Mouse (Mus musculus) bone marrow, adult 2 months (tissue): ENCODE results near the gene Fam107b. TPM values are rescaled to one million over a fixed set of nuclear protein-coding genes. Genes with fewer than 3 reads are reported as not detected.
"Not testable (repeated sequence)": the region's sequence is repeated elsewhere in the genome, so short reads cannot be mapped to it uniquely, and the experiment has no call there.

Experiments used
- H3K27ac ChIP-seq: fragments of 200-500 bp; 2 replicates; pipeline ENCODE4 v1.5.1; 2012; ENCODE audit warnings: low read depth, mild to moderate bottlenecking, control low read depth, inconsistent platforms, low read length; ENCODE audit not compliant: control insufficient read depth, poor library complexity, insufficient read depth
- H3K4me1 ChIP-seq: fragments of 200-500 bp; 2 replicates; pipeline ENCODE4 v1.6.1; 2011; ENCODE audit warnings: low read length; ENCODE audit not compliant: control insufficient read depth, insufficient read depth
- H3K4me3 ChIP-seq: fragments of 200-500 bp; replicated peaks from 2 replicates; pipeline ENCODE3; 2011; ENCODE audit warnings: mild to moderate bottlenecking, low read depth, low read length, control low read depth; ENCODE audit not compliant: control insufficient read depth
- CTCF ChIP-seq: fragments of 200-500 bp; IDR thresholded peaks from 2 replicates; pipeline ENCODE4 v1.5.1; 2011; ENCODE audit warnings: low read length, control low read depth; ENCODE audit not compliant: control insufficient read depth, insufficient read depth
- POLR2A ChIP-seq: fragments of 200-500 bp; IDR thresholded peaks from 2 replicates; pipeline ENCODE4 v1.6.1; 2011; ENCODE audit warnings: low read depth, mild to moderate bottlenecking, control low read depth, low read length, borderline replicate concordance; ENCODE audit not compliant: control insufficient read depth
- WGBS: fragments of 180-500 bp; shearing (Covaris S2); methylation state at CpG from one replicate; pipeline ENCODE4 v1.1.7; 2018; 5-methylcytosine and 5-hydroxymethylcytosine counted together
- polyA plus RNA-seq: library from polyadenylated mRNA; stranded (reverse); fragments of >200 nt; gene quantifications from 2 replicates; pipeline ENCODE4 v1.2.4, GENCODE M21; 2011; ENCODE audit warnings: low replicate concordance; ENCODE audit not compliant: missing spikeins, insufficient read depth, insufficient read length

Gene Fam107b
- polyA plus RNA-seq, 1 experiment: 71.1 TPM

DNA sequence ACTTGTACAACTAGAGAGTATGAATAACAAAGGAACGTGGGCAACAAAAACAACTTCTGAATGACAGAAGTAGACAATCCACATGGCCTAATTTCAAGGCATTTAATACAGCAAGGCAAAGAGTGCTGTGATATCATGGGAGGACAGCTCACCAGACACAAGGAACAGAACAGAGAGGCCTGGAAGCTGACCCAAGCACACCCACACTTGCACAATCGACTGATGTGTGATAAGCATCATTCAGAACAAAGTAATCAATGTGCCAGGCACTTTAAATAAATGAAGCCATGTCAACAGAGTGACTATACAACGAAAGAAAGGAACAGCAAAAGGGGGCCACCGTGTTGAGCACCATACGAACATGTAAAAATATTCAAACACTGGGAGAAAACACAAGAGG, 125.6 kb downstream of the Fam107b start:
- no peak overlapping the region for H3K4me3 ChIP-seq
- 78% methylated on average over 5 of the region's 5 CpGs for WGBS
- H3K27ac ChIP-seq: no peak overlapping the region
- H3K4me1 ChIP-seq: peaks cover 2% of the 10 kb centered on the region; the same call in 1 of the 2 replicates
- TF ChIP-seq POLR2A (no peak), CTCF (no peak)

GRCm38 (mm10) chr2:3700368-3700767, 130.1 kb downstream of the Fam107b start:
- peaks cover 7% of the 10 kb centered on the region for H3K4me1 ChIP-seq
- TF ChIP-seq CTCF: no peak
- H3K4me3 ChIP-seq: no peak overlapping the region
- WGBS: 10% methylated on average over 1 of the region's 1 CpGs
- no peak overlapping the region for H3K27ac ChIP-seq

DNA sequence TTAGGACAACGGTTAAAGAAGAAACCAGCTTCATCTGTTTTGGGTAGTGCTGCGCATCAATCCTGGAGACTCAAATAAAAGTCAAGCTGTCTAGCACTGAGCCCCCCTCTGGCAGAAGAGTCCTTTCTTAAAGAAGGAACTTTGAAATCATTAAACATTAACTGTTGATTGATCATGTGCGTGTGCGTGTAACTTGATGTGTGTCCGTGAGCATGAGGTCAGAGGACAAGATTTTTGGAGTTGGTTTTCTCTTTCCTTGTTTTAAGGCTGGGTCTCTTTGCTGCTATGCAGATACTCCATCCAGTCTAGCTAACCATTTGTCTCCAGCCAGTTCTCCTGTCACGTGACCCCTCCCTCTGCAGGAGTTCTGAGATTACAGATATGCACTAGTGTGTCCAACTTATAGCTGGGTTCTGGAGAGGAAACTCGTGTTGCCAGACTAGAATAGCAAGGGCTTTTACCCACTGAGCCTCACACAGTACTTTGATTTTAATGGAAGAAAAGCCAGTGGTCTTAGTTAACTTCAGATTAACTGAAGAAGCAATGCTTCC, 132.4 kb downstream of the Fam107b start:
- H3K4me1 ChIP-seq: peaks cover 7% of the 10 kb centered on the region
- 76% methylated on average over 7 of the region's 7 CpGs for WGBS
- no peak overlapping the region for H3K4me3 ChIP-seq
- TF ChIP-seq CTCF (no peak), POLR2A (no peak)
- H3K27ac ChIP-seq: no peak overlapping the region

DNA sequence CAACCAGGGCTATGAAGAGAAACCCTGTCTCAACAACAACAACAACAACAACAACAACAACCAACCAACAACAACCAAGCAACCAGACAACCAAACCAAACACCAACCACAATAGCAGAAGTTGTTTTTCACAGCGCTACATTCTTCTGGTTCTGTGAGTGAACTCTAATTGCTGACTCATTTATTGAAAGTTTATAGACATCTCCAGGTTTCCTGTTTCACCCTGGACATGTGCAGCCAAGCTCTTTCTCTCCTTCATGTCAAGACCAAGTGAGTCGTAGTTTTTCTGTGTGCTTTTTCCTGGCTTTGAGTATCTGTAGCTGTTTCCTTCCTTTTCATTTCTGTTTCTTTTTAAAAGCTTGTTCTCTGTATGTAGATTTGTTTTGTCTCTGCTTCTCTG, 133.5 kb downstream of the Fam107b start:
- 10% methylated on average over 2 of the region's 2 CpGs for WGBS
- Histone ChIP-seq H3K4me1 (peaks cover 7% of the 10 kb centered on the region), H3K4me3 (no peak overlapping the region), H3K27ac (no peak overlapping the region)
- TF ChIP-seq POLR2A: no peak
- no peak for TF ChIP-seq CTCF

DNA sequence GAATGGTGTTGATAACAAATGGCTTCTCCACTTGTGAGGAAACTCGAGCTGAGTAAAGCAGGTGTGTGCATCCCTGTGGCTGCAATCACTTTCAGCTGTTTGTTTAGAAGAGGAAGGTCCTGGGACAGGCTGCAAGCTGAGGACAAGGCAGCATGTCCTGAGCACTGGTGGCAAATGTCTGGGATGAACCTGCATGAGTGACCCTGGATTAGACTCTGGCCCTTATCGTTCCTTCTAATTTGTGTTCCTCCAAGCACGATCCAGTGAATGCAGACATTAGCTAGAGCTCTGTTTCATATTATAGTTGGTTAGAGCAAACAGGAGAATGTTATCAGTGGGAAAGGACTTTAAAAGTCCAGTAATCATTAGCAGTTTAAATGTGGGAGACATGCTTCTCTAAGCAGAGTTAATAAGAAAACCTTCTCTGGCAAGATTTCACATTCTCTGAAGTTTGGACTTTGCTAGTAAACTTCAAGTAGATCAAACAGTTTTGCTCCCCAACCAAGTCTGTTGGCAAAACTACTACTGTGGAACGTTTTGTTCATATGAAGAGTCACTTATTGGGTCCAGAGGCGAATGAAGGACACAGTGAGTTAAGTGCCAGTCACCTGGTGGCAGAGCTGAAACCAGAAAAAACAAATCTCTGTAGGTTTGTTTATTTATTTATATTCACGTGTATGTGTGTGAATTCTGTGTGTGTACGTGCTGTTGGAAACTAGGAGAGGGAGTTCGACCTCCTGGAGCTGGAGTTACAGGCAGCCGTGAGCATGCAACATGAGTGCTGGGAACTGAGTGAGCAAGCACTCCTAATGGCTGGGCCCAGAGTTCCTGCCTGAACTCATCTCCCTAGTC, 134.2 kb downstream of the Fam107b start:
- Histone ChIP-seq H3K4me3 (no peak overlapping the region), H3K4me1 (peaks cover 5% of the 10 kb centered on the region), H3K27ac (no peak overlapping the region)
- TF ChIP-seq CTCF (no peak), POLR2A (no peak)
- 65% methylated on average over 9 of the region's 9 CpGs for WGBS

DNA sequence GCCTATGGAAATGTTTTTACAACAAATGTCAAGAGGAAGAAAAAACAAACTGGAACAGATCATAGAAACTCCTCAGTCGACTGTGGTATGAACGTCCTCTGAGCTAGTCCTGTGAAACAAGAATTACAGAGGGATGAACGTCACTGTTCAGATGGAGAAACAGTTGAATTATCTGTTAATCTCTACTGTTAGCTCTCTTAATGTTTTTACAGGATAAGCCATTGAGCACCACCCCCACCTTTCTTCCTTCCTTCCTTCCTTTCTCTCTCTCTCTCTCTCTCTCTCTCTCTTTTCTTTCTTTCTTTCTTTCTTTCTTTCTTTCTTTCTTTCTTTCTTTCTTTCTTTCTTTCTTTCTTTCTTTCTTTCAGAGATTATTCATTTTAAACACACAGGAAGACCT, 135.0 kb downstream of the Fam107b start:
- H3K27ac ChIP-seq, H3K4me1 ChIP-seq, H3K4me3 ChIP-seq: not testable (repeated sequence)
- 14% methylated on average over 3 of the region's 3 CpGs for WGBS

- Histone ChIP-seq H3K4me1 (peaks cover 5% of the 10 kb centered on the region), H3K4me3 (no peak overlapping the region), H3K27ac (no peak overlapping the region)
- no peak for TF ChIP-seq POLR2A
- no peak for TF ChIP-seq CTCF
- 74% methylated on average over 1 of the region's 1 CpGs for WGBS
Measured at GRCm38 (mm10) chr2:3707236-3707635, 136.9 kb downstream of the Fam107b start.

DNA sequence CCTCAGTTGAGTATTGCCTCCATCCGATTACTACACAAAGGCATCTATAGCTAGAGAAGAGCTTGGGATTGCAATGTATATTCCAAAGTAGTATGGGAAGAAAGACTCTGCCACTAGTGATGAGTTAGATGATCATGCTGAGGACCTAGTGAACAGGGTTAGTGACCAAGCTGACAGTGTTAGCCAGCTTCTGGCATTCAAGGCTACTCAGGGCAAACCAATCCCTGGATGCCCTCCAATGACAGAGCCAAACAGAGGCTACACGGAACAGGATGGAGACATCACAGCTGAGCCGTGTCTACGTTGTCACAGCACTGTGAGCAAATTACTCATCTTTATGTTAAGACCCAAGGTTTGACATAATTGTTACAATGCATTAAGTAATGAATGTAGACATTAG, 138.3 kb downstream of the Fam107b start:
- TF ChIP-seq CTCF: no peak
- TF ChIP-seq POLR2A: no peak
- WGBS: 96% methylated on average over 4 of the region's 4 CpGs
- no peak overlapping the region for H3K27ac ChIP-seq
- peaks cover 3% of the 10 kb centered on the region for H3K4me1 ChIP-seq
- no peak overlapping the region for H3K4me3 ChIP-seq

GRCm38 (mm10) chr2:3709882-3710281, 139.6 kb downstream of the Fam107b start:
- TF ChIP-seq POLR2A (no peak), CTCF (no peak)
- 57% methylated on average over 2 of the region's 2 CpGs for WGBS
- peaks cover 1% of the 10 kb centered on the region; the same call in 1 of the 2 replicates for H3K4me1 ChIP-seq

More at GRCm38 (mm10) chr2:3709882-3710281, 139.6 kb downstream of the Fam107b start:
- H3K27ac ChIP-seq: no peak overlapping the region
- H3K4me3 ChIP-seq: no peak overlapping the region
